In the genomic region with DNA sequence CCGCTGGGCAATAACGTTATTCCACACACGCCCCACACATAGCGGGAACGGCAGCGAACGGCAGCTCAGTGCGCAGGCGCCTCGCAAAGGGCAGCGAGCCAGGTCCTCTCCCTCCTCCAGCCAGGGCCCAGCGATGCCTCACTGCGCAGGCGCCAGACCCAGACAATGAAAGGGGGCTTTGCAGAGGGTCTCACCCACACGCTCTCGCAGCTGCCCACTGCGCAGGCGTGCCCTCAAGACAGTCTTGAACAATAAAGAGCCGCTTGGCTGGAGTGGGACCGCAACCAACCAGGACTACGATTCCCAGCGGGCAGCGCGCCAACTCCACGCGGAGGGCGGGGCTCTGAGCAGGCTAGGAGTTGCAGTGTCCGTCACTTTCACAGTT, we compare ENCODE assay signal across 8 mouse cellular contexts. TPM values are rescaled to one million over a fixed set of nuclear protein-coding genes. Genes with fewer than 3 reads are reported as not detected.
A peak's percentile ranks its signal among the peaks of the same experiment; 100 is the strongest.
DNase-seq lines count a peak whose midpoint lies in the region; ATAC-seq and TF ChIP-seq lines count a peak whose summit lies in the region.

A gene (minus strand): TSS at position 32 of the 385 bp plus-strand sequence.

- no peaks in the 10 kb centered on the region for H3K27me3 ChIP-seq in embryonic facial prominence, embryonic 10.5 days (replicated peaks; ENCODE audit: low read depth, poor library complexity, severe bottlenecking)
- no peaks in the 10 kb centered on the region for H3K27me3 ChIP-seq in intestine, postnatal 0 days (replicated peaks; ENCODE audit: control insufficient read depth, insufficient read depth, low read length)
- no peaks in the 10 kb centered on the region for H3K27me3 ChIP-seq in midbrain, embryonic 10.5 days (ENCODE audit: low read depth, poor library complexity, severe bottlenecking)

- peak; percentile 46 for ATAC-seq in granulocyte monocyte progenitor cell, adult 5-6 weeks (replicated peaks; ENCODE audit: poor library complexity, severe bottlenecking)
- ATAC-seq in intestine, postnatal 0 days: peak; percentile 89

- peak within 1 kb of the TSS; percentile 77 for H3K9ac ChIP-seq in intestine, postnatal 0 days (ENCODE audit: low read depth, low read length)

- H3K36me3 ChIP-seq in embryonic facial prominence, embryonic 10.5 days (replicated peaks): no peaks in the 10 kb centered on the region
- no peaks in the 10 kb centered on the region for H3K36me3 ChIP-seq in intestine, postnatal 0 days (ENCODE audit: control insufficient read depth, insufficient read depth)
- no peaks in the 10 kb centered on the region for H3K36me3 ChIP-seq in midbrain, embryonic 10.5 days

- peak within 1 kb of the TSS; percentile 92 for H3K4me3 ChIP-seq in embryonic facial prominence, embryonic 10.5 days
- H3K4me3 ChIP-seq in intestine, postnatal 0 days (ENCODE audit: low read depth, low read length): peak within 1 kb of the TSS; percentile 93
- H3K4me3 ChIP-seq in midbrain, embryonic 10.5 days: peak within 1 kb of the TSS; percentile 93

- under 1% methylated on average over 28 of the region's 28 CpGs for WGBS in embryonic facial prominence, embryonic 10.5 days
- 0% methylated on average over 28 of the region's 28 CpGs for WGBS in intestine, postnatal 0 days
- WGBS in midbrain, embryonic 10.5 days: 0% methylated on average over 28 of the region's 28 CpGs

- peak within 1 kb of the TSS; percentile 98 for H3K27ac ChIP-seq in embryonic facial prominence, embryonic 10.5 days (replicated peaks)
- peak within 1 kb of the TSS; percentile 89 for H3K27ac ChIP-seq in intestine, postnatal 0 days (ENCODE audit: low read depth, low read length)
- peak within 1 kb of the TSS; percentile 99 for H3K27ac ChIP-seq in midbrain, embryonic 10.5 days (replicated peaks)

- peak within 1 kb of the TSS; percentile 90 for H3K4me2 ChIP-seq in intestine, postnatal 0 days (replicated peaks; ENCODE audit: low read depth)

- intact Hi-C loops in left cerebral cortex, postnatal 36 days (cut with DNase I): no loop called here

- peak; percentile 97 for DNase-seq in adrenal gland, postnatal 14 days
- DNase-seq in embryonic facial prominence, embryonic 10.5 days (ENCODE audit: low spot score): peak; percentile 100
- DNase-seq in left cerebral cortex, postnatal 36 days (ENCODE audit: low spot score in 2 of 2): peak; percentile 97 to 98
- peak; percentile 100 for DNase-seq in midbrain, embryonic 10.5 days (ENCODE audit: low spot score)
- DNase-seq in right cerebral cortex, postnatal 4 days: peak; percentile 100
- peak; percentile 97 for DNase-seq in yolk sac, embryonic 10.5 days (ENCODE audit: low spot score)

- TF ChIP-seq CTCF in intestine, postnatal 0 days (IDR thresholded peaks at IDR 0.05; ENCODE audit: low read depth): no peak

- no peaks in the 10 kb centered on the region for H3K9me3 ChIP-seq in embryonic facial prominence, embryonic 10.5 days
- H3K9me3 ChIP-seq in intestine, postnatal 0 days (ENCODE audit: control insufficient read depth): no peaks in the 10 kb centered on the region
- no peaks in the 10 kb centered on the region for H3K9me3 ChIP-seq in midbrain, embryonic 10.5 days (replicated peaks)

- H3K4me1 ChIP-seq in embryonic facial prominence, embryonic 10.5 days: peaks cover 21% of the 10 kb centered on the region
- H3K4me1 ChIP-seq in intestine, postnatal 0 days (replicated peaks; ENCODE audit: control insufficient read depth, insufficient read depth, low read length): peaks cover 8% of the 10 kb centered on the region
- H3K4me1 ChIP-seq in midbrain, embryonic 10.5 days: peaks cover 31% of the 10 kb centered on the region

RNA-seq across cellular contexts. Expression of the gene that starts here (rescaled TPM):
- 32.0 and 42.4 TPM in 2 replicates for total RNA-seq in adrenal gland, postnatal 14 days (2021)
- polyA plus RNA-seq in embryonic facial prominence, embryonic 10.5 days (2016; fragmentation: Nextera tagmentation; extraction: Ambion mirVana): 34.3 and 34.9 TPM in 2 replicates
- total RNA-seq in granulocyte monocyte progenitor cell, adult 5-6 weeks (2014; fragmentation: Nextera tagmentation): 39.6 and 41.9 TPM in 2 replicates
- total RNA-seq in granulocyte monocyte progenitor cell, adult 5-6 weeks (2017): 33.1 and 40.9 TPM in 2 replicates
- 6.5 and 6.9 TPM in 2 replicates for polyA plus RNA-seq in intestine, postnatal 0 days (2015; fragmentation: Nextera tagmentation; extraction: Ambion mirVana)
- total RNA-seq in left cerebral cortex, postnatal 36 days (2021): 100 to 1,000 TPM in 1 of 2 experiments, 10 to 100 TPM in 1; 86.7 to 106 TPM
- polyA plus RNA-seq in midbrain, embryonic 10.5 days (2016; fragmentation: Nextera tagmentation; extraction: Ambion mirVana): 32.0 and 51.8 TPM in 2 replicates

Comparison
In these comparisons a context has a peak if more than half of its experiments do, and no peak if none do; other contexts are left out.
1. Peak in every context shown above with its lines: DNase-seq, ATAC-seq, H3K4me3 ChIP-seq and H3K27ac ChIP-seq.